Mouse (Mus musculus) right cerebral cortex, postnatal 10 days (tissue): ENCODE measurements at regions not wholly inside any gene's neighbourhood (a gene's known extent, or its start where the extent isn't known, plus 50 kb on each side); places are given as distances from the start of the nearest gene placed in this dataset.

Experiments
- DNase-seq, 2 experiments: peaks; one replicate each; pipeline ENCODE4 v3.0.0; 2021; ENCODE audit warnings: low spot score in 2 of 2

GRCm38 (mm10) chr6:22444220-22444619 is 88.2 kb upstream of the Fam3c start:
- DNase-seq: no peak

- DNase-seq: no peak
Observed at GRCm38 (mm10) chr6:22443573-22443972, 87.5 kb upstream of the Fam3c start.

GRCm38 (mm10) chr6:22443170-22443569 is 87.1 kb upstream of the Fam3c start:
- DNase-seq: no peak

- no peak for DNase-seq
Observed at GRCm38 (mm10) chr6:22442591-22442990, 86.5 kb upstream of the Fam3c start.

- DNase-seq: no peak
Observed at GRCm38 (mm10) chr6:22439871-22440270, 83.8 kb upstream of the Fam3c start.

GRCm38 (mm10) chr6:22429026-22429425 is 73.0 kb upstream of the Fam3c start:
- peak; percentile 53 to 66 for DNase-seq

- no peak for DNase-seq
Observed at GRCm38 (mm10) chr6:22424161-22424807, 68.2 kb upstream of the Fam3c start.

GRCm38 (mm10) chr6:22423070-22423980 is 67.3 kb upstream of the Fam3c start:
- DNase-seq: no peak

- DNase-seq: no peak
Observed at GRCm38 (mm10) chr6:22421551-22421950, 65.5 kb upstream of the Fam3c start.

- no peak for DNase-seq
Observed at GRCm38 (mm10) chr6:22418279-22418678, 62.2 kb upstream of the Fam3c start.

- DNase-seq: no peak
Observed at GRCm38 (mm10) chr6:22417189-22417588, 61.1 kb upstream of the Fam3c start.

GRCm38 (mm10) chr6:22411796-22412195 is 55.8 kb upstream of the Fam3c start:
- no peak for DNase-seq

GRCm38 (mm10) chr6:22408808-22409589 is 53.0 kb upstream of the Fam3c start:
- DNase-seq: no peak
